Mouse (Mus musculus) stomach, embryonic 15.5 days (tissue): ENCODE measurements around the gene Ramp1. TPM values are rescaled to one million over a fixed set of nuclear protein-coding genes. Genes with fewer than 3 reads are reported as not detected.

Experiments used
- ATAC-seq: fragments of 200-750 bp; cut with Nextera tagmentation; 2 replicates; pipeline ENCODE4 v1.8.0; 2017; ENCODE audit warnings: low read depth, moderate number of reproducible peaks, moderate TSS enrichment; ENCODE audit not compliant: insufficient read depth, low FRiP score
- H3K27ac ChIP-seq: fragments of 300-500 bp; sonication (generic); 2 replicates; pipeline ENCODE4 v1.5.1; 2015; ENCODE audit warnings: mild to moderate bottlenecking, inconsistent platforms
- H3K27me3 ChIP-seq: fragments of 300-500 bp; sonication (generic); replicated peaks from 2 replicates; pipeline ENCODE4 v1.6.1; 2015; ENCODE audit warnings: inconsistent platforms
- H3K36me3 ChIP-seq: fragments of 300-500 bp; sonication (generic); 2 replicates; pipeline ENCODE4 v1.6.1; 2015; ENCODE audit warnings: inconsistent platforms
- H3K4me1 ChIP-seq: fragments of 300-500 bp; sonication (generic); 2 replicates; pipeline ENCODE4 v1.6.1; 2015; ENCODE audit warnings: inconsistent platforms
- H3K4me2 ChIP-seq: fragments of 300-500 bp; sonication (generic); 2 replicates; pipeline ENCODE4 v1.6.1; 2015; ENCODE audit warnings: mild to moderate bottlenecking, inconsistent platforms
- H3K4me3 ChIP-seq: fragments of 300-500 bp; sonication (generic); replicated peaks from 2 replicates; pipeline ENCODE4 v1.5.1; 2015; ENCODE audit warnings: inconsistent platforms
- H3K9ac ChIP-seq: fragments of 300-500 bp; sonication (generic); 2 replicates; pipeline ENCODE4 v1.6.1; 2015; ENCODE audit warnings: inconsistent platforms
- H3K9me3 ChIP-seq: fragments of 300-500 bp; sonication (generic); 2 replicates; pipeline ENCODE4 v1.6.1; 2016; ENCODE audit warnings: inconsistent platforms
- WGBS: fragments of 180-500 bp; shearing (Covaris S2); methylation state at CpG from one replicate; pipeline ENCODE4 v1.1.7; 2015; 5-methylcytosine and 5-hydroxymethylcytosine counted together
- polyA plus RNA-seq: library from polyadenylated mRNA; unstranded; fragments of >200 nt; fragmentation: Nextera tagmentation; extraction: Ambion mirVana; gene quantifications from 2 replicates; pipeline ENCODE4 v1.2.1, GENCODE M21; 2015

Gene Ramp1
- polyA plus RNA-seq = 4.6 and 5.9 TPM in 2 replicates

DNA sequence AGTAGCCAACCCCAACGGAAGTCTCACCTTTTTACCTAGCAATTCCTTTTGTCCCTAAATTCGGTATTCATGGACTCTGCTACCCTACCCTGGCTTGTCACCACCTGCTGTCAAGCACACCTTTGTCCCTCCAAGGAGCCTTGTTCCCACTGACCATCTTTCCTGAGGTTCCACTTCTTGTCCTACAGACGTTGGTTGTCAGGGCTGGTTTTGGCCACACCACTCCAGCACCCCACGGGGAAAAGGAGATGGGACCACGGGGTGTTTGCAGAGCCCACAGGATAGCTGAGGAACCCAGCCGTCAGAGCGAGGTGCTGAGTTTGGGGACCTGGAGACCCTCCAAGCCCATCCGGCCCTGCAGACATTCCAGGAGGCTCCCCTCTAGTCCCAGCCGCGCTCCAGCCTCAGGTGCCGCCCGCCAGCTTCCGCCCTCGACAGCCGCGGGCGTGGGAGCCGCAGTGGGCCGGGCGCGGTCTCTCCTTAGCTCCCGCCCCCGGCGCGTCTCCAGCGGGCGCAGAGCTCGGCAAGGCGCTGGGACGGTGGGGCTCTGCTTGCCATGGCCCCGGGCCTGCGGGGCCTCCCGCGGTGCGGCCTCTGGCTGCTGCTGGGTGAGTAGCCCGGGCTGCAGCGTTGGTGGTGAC, at the start of gene Ramp1:
Gene Ramp1 (plus strand): TSS at position 290 of the 641 bp plus-strand sequence.
- peak within 1 kb of the TSS; percentile 86 for H3K4me2 ChIP-seq
- peaks cover 15% of the 10 kb centered on the region for H3K4me1 ChIP-seq
- peak within 1 kb of the TSS; percentile 40; the same call in 1 of the 2 replicates for H3K9ac ChIP-seq
- H3K36me3 ChIP-seq = no peaks in the 10 kb centered on the region
- 3% methylated on average over 37 of the region's 37 CpGs for WGBS
- ATAC-seq = peak; percentile 41; the same call in 1 of the 2 replicates
- H3K27me3 ChIP-seq = peaks cover 5% of the 10 kb centered on the region; the same call in 1 of the 2 replicates
- H3K9me3 ChIP-seq = no peaks in the 10 kb centered on the region
- no peak within 1 kb of the TSS for H3K27ac ChIP-seq
- peak within 1 kb of the TSS; percentile 46 for H3K4me3 ChIP-seq

DNA sequence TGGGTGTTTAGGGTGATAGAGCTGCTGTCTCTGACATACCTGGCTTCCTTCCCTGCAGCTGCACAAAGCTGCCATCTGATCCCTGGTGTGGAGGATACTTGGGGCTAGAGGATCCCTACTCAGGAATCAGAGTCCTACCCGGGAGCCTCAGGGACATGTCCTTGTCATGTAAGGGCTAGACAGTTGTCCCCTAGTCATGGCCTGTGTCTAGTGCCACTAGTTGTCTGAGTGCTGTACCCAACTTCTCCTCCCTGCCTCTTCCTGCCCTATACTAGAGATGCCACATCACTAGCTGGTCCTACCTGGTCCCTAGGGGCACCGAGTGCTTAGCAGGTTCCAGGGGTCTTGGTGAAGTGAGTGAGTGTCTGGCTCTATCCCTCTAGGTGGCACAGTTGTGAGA, 42.6 kb upstream of the Ramp1 start:
- Histone ChIP-seq H3K27ac (no peak overlapping the region), H3K9ac (no peak overlapping the region), H3K4me2 (no peak overlapping the region), H3K27me3 (no peaks in the 10 kb centered on the region), H3K4me3 (no peak overlapping the region), H3K4me1 (no peaks in the 10 kb centered on the region), H3K9me3 (no peaks in the 10 kb centered on the region), H3K36me3 (no peaks in the 10 kb centered on the region)
- WGBS = 65% methylated on average over 2 of the region's 2 CpGs
- no peak for ATAC-seq

DNA sequence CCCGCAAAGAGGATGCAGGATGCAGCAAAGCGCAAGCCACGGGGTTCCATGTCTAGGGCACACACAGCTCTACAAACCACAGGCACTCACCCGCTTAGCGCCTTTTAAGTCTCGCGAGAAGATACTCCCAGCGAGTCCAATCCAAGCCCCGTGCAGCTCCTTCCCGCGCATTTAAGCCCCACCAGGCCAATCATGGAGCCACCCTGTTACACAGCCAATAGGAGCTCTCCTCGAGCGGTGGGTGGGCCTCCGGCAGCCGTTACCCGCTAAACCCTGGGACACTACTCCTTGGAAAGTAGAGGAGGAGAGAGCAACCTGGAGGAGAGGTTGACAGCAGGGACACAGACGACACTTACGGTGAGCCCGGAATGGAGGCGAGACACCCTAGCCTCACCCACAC, 34.8 kb upstream of the Ramp1 start, which contains the start of gene Rbm44:
Gene Rbm44 (plus strand): TSS at position 277 of the 400 bp plus-strand sequence.
- no peaks in the 10 kb centered on the region for H3K36me3 ChIP-seq
- H3K27ac ChIP-seq = no peak within 1 kb of the TSS
- H3K9ac ChIP-seq = no peak within 1 kb of the TSS
- no peaks in the 10 kb centered on the region for H3K4me1 ChIP-seq
- no peak; the same call in 1 of the 2 replicates for ATAC-seq
- no peaks in the 10 kb centered on the region for H3K9me3 ChIP-seq
- H3K27me3 ChIP-seq = no peaks in the 10 kb centered on the region
- H3K4me3 ChIP-seq = no peak within 1 kb of the TSS
- WGBS = 67% methylated on average over 20 of the region's 20 CpGs
- no peak within 1 kb of the TSS for H3K4me2 ChIP-seq

DNA sequence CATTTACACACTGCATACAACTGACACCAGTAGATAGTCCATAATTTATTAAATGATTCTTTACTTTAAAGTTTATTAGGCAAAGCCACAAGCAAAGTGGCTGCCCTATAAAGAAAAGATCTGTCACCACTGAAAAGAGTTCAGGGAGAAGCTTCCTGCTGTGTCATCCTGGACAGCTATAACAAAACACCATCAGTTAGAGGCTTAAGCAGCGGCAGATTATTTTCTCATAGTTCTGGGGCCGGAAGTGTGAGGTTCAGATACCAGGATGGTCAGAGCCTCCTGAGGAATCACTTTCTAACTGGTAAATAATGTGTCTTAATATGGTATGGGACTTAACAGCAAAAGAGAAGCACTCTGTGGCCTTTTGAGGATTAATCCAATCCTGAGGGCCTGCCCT, 28.1 kb upstream of the Ramp1 start:
- Histone ChIP-seq H3K27ac (no peak overlapping the region), H3K4me1 (no peaks in the 10 kb centered on the region), H3K4me2 (no peak overlapping the region), H3K36me3 (no peaks in the 10 kb centered on the region), H3K9me3 (no peaks in the 10 kb centered on the region), H3K9ac (no peak overlapping the region), H3K27me3 (no peaks in the 10 kb centered on the region), H3K4me3 (no peak overlapping the region)
- ATAC-seq = no peak
- WGBS = 43% methylated on average over 2 of the region's 2 CpGs

DNA sequence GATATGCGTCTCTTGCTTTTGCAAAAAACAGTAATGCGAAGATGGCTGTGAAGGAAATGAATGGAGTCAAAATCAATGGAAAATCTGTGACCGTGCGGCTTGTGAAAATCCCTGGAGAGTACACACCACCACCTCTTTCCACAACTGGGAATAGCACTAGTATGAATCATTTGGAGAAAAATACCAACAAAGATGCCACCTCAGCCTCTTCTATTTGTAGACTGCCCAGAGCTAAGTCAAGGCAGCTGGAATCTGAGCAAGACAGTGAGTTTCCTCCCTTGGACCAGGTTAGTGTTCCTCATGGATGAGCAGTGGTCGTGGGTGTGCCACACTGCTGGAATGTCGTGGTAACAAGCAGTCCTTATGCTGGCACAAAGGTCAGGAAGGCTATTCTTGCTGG, 12.8 kb upstream of the Ramp1 start:
- Histone ChIP-seq H3K27me3 (no peaks in the 10 kb centered on the region), H3K27ac (no peak overlapping the region), H3K4me2 (no peak overlapping the region), H3K9ac (no peak overlapping the region), H3K9me3 (no peaks in the 10 kb centered on the region), H3K4me3 (no peak overlapping the region), H3K36me3 (no peaks in the 10 kb centered on the region), H3K4me1 (no peaks in the 10 kb centered on the region)
- WGBS = 82% methylated on average over 6 of the region's 6 CpGs
- no peak for ATAC-seq

DNA sequence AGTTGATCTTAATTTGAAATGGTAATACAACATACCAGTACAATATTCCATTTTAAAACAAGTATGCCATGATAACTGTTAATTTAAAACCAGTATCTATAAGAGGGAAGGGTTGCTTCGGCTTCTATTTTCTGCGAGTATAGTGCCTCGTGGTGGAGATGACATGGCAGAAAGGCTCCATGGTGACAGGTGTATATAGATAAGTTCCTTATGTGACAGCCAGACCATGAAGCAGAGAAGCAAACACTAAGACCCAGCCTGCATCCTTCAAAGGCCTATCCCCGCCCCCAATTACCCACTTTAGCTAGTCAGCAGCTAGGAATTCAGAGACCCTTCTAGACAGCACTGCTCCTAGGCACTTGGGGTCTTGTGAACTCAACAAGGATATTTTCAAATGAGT, 10.5 kb upstream of the Ramp1 start:
- H3K9ac ChIP-seq = no peak overlapping the region
- no peak overlapping the region for H3K4me3 ChIP-seq
- no peaks in the 10 kb centered on the region for H3K9me3 ChIP-seq
- 83% methylated on average over 4 of the region's 4 CpGs for WGBS
- H3K4me1 ChIP-seq = no peaks in the 10 kb centered on the region
- no peak overlapping the region for H3K4me2 ChIP-seq
- H3K27me3 ChIP-seq = no peaks in the 10 kb centered on the region
- H3K36me3 ChIP-seq = no peaks in the 10 kb centered on the region
- H3K27ac ChIP-seq = no peak overlapping the region
- ATAC-seq = no peak

DNA sequence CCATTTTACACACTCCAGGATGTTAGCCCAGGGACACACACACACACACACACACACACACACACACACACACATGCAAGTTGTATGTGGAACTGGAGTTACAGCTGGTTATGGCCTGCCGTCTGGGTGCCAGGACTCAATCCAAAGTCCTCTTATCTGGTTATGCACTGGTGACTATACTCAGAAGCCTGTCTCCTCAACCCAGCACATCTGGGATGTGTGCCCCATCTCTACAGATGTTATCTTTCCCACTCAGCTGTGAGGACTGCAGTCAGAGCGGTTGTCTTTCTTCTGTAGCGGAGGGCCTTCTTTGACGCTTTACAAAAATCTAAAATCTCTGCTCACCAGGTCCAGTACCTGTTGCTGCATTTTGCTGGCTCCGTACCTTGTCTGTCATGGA, 4.8 kb upstream of the Ramp1 start:
- H3K4me3 ChIP-seq = no peak overlapping the region
- H3K4me1 ChIP-seq = peaks cover 4% of the 10 kb centered on the region
- no peaks in the 10 kb centered on the region for H3K36me3 ChIP-seq
- no peak overlapping the region for H3K27ac ChIP-seq
- peaks cover 5% of the 10 kb centered on the region; the same call in 1 of the 2 replicates for H3K27me3 ChIP-seq
- H3K9me3 ChIP-seq = no peaks in the 10 kb centered on the region
- H3K9ac ChIP-seq = no peak overlapping the region
- ATAC-seq = no peak
- 85% methylated on average over 5 of the region's 5 CpGs for WGBS
- H3K4me2 ChIP-seq = no peak overlapping the region

DNA sequence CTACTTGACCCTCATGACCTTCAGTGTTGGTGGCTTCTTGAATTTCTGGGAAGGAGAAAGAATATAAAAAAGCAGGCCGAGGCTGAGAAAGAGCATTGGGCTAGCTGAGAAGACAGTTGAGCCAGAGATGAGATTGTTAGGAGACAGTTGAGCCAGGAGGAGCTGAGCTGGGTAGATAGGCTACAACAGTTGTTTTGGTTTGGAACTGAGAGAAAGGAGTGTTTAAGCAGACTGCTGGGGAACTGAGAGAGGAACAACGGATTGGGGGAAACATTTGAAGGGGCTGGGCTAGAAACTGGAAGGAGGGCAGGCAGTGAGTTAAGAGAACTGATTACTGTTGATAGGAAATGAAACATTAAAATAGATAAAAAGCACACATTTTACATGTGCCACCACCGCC, 3.6 kb upstream of the Ramp1 start:
- no peak overlapping the region for H3K27ac ChIP-seq
- no peak for ATAC-seq
- H3K27me3 ChIP-seq = peaks cover 5% of the 10 kb centered on the region; the same call in 1 of the 2 replicates
- H3K4me2 ChIP-seq = no peak overlapping the region
- no peaks in the 10 kb centered on the region for H3K36me3 ChIP-seq
- WGBS = 57% methylated on average over 3 of the region's 3 CpGs
- peaks cover 9% of the 10 kb centered on the region for H3K4me1 ChIP-seq
- H3K9me3 ChIP-seq = no peaks in the 10 kb centered on the region
- no peak overlapping the region for H3K9ac ChIP-seq
- H3K4me3 ChIP-seq = no peak overlapping the region

DNA sequence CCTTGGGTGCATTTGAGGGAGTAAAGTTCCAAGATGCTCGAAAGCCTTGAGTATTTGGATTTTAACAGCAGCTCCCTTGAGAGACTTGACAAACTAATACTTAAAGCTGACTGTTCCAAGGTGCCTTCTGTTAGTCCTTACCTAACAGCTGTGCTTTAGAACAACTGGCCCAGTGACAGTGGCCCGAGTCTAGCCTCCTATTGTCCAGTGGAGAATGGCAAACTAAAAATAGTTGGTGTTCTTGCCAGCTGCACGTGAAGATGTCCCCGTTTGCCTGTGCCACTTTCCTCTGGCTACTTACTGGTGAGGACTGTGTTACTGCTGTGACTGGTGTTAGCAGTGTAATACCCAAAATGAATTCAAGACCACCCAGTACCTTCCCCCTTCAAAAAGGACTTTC, 2.8 kb upstream of the Ramp1 start:
- no peak for ATAC-seq
- WGBS = 78% methylated on average over 4 of the region's 4 CpGs
- H3K4me2 ChIP-seq = no peak overlapping the region

DNA sequence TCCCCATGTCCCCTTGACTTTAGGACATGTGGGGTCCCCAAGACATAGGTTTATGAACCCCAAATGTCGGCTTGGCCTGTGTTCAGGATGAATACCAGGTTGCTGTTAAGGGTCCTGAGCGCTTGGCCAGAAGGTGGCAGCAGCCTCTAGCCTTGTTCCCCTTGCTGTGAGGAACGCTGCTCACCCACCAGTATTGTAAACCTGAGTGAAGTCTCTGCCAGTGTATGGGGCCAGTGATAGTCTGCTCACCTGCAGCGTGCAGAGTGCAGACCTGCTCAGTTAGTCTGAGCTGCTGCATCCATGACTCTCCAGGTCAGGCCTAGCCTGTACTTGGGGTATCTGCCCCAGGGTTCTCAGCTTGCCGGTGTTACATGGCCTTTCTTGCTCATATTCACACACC, 536 bp upstream of the Ramp1 start:
- Histone ChIP-seq H3K36me3 (no peaks in the 10 kb centered on the region), H3K27me3 (peaks cover 5% of the 10 kb centered on the region; the same call in 1 of the 2 replicates), H3K27ac (no peak overlapping the region), H3K9ac (no peak overlapping the region), H3K4me2 (peak overlapping the region; percentile 86), H3K4me1 (peaks cover 15% of the 10 kb centered on the region), H3K4me3 (no peak overlapping the region), H3K9me3 (no peaks in the 10 kb centered on the region)
- WGBS = 30% methylated on average over 5 of the region's 5 CpGs
- no peak for ATAC-seq

More for the DNA sequence above, 2.8 kb upstream of the Ramp1 start:
- Histone ChIP-seq H3K27ac (no peak overlapping the region), H3K4me1 (peaks cover 15% of the 10 kb centered on the region), H3K27me3 (peaks cover 5% of the 10 kb centered on the region; the same call in 1 of the 2 replicates), H3K9me3 (no peaks in the 10 kb centered on the region), H3K9ac (no peak overlapping the region), H3K36me3 (no peaks in the 10 kb centered on the region), H3K4me3 (no peak overlapping the region)

DNA sequence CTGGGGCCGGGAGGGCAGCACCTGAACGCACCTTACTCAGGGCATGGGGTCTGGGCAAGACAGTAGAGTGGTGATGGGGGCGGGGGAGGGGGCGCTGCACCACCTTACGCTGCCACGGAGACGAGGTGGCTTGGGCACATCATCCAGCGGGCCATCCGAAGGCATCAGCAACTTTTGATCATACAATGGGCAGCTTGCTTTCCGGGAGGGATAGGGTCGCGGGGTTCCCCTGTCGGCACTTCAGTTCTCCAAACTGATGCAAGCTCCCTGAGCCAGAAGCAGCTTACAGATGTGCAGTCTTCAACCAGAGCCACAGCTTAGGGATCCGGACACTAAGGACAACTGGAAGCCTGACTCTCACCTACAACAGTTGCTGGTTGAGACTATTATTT, 548 bp downstream of the Ramp1 start:
- no peak for ATAC-seq

DNA sequence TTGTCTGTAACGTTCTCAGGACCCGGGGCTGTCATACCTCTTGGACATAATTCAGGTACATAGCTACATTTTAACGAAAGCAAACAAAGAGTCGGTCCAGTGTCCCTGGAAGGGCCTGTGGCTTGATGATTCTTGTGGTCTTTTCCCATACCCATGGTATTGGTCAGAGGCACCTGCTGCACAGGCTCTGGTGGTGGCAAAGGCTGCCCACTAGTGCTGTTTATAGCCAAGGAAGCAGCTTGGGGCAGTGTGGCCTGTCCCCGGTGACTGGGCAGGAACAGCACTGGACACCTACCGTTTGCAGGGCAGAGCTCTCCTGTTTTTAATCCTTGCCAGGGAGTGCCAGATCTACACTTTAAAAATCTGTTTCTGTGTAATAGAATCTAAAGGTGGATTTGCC, 1.1 kb downstream of the Ramp1 start:
- H3K4me3 ChIP-seq = 0 out of 2 replicates have a peak overlapping the region, but pooled peaks have one; percentile 46
- H3K9ac ChIP-seq = no peak overlapping the region
- peak overlapping the region; percentile 86; the same call in 1 of the 2 replicates for H3K4me2 ChIP-seq
- H3K27ac ChIP-seq = no peak overlapping the region
- no peak for ATAC-seq
- no peaks in the 10 kb centered on the region for H3K9me3 ChIP-seq
- 53% methylated on average over 6 of the region's 6 CpGs for WGBS
- H3K36me3 ChIP-seq = no peaks in the 10 kb centered on the region
- peaks cover 5% of the 10 kb centered on the region; the same call in 1 of the 2 replicates for H3K27me3 ChIP-seq
- peaks cover 15% of the 10 kb centered on the region for H3K4me1 ChIP-seq

More for the DNA sequence above, 548 bp downstream of the Ramp1 start:
- peak overlapping the region; percentile 40; the same call in 1 of the 2 replicates for H3K9ac ChIP-seq
- no peaks in the 10 kb centered on the region for H3K9me3 ChIP-seq
- 10% methylated on average over 14 of the region's 14 CpGs for WGBS
- peaks cover 5% of the 10 kb centered on the region; the same call in 1 of the 2 replicates for H3K27me3 ChIP-seq
- peak overlapping the region; percentile 46 for H3K4me3 ChIP-seq
- no peaks in the 10 kb centered on the region for H3K36me3 ChIP-seq
- H3K27ac ChIP-seq = no peak overlapping the region
- peak overlapping the region; percentile 86 for H3K4me2 ChIP-seq
- H3K4me1 ChIP-seq = peaks cover 15% of the 10 kb centered on the region
